Mouse (Mus musculus) heart, adult 2 months (tissue): Measurements from ENCODE around the gene Sec14l4.

Experiments used
- CTCF ChIP-seq: fragments of 200-600 bp; IDR thresholded peaks from 2 replicates; pipeline ENCODE4 v1.8.1; 2022; ENCODE audit warnings: antibody characterized with exemption, mild to moderate bottlenecking, moderate library complexity
- EP300 ChIP-seq: fragments of 200-500 bp; IDR thresholded peaks from 2 replicates; pipeline ENCODE4 v1.6.1; 2011; ENCODE audit warnings: low read depth, low read length, control low read depth; ENCODE audit not compliant: insufficient read depth

- TF ChIP-seq CTCF (no peak), EP300 (no peak)
Observed at GRCm38 (mm10) chr11:4062523-4062922, 31.3 kb downstream of the Sec14l4 start.
